Mouse (Mus musculus): ENCODE results near the gene Hsf2bp.

- TF ChIP-seq MYB (IDR thresholded peaks at IDR 0.05; ENCODE audit: low read depth, low read length) (no peak), TAL1 (IDR thresholded peaks at IDR 0.05; ENCODE audit: low read length) (no peak), CTCF (IDR thresholded peaks at IDR 0.05 in 2 of 3, conservative IDR thresholded peaks at IDR 0.05 in 1 of 3; ENCODE audit: control insufficient read depth in 1 of 3, insufficient read depth in 1 of 3, low read depth in 2 of 3, low read length in 3 of 3, poor library complexity in 1 of 3, severe bottlenecking in 1 of 3) (no peak), RAD21 (IDR thresholded peaks at IDR 0.05; ENCODE audit: low read depth, low read length) (no peak), CHD2 (IDR thresholded peaks at IDR 0.05; ENCODE audit: low read length) (no peak), BHLHE40 (IDR thresholded peaks at IDR 0.05; ENCODE audit: borderline replicate concordance, low read depth, low read length) (no peak), TCF12 (IDR thresholded peaks at IDR 0.05; ENCODE audit: low read depth, low read length) (no peak), CHD1 (IDR thresholded peaks at IDR 0.05; ENCODE audit: low read depth, low read length) (no peak), HCFC1 (IDR thresholded peaks at IDR 0.05; ENCODE audit: low read depth, low read length) (no peak), POLR2AphosphoS5 (IDR thresholded peaks at IDR 0.05; ENCODE audit: borderline replicate concordance, low read depth, low read length) (no peak)
Observed at GRCm38 (mm10) chr17:32048351-32048750, 12.2 kb upstream of the Hsf2bp start.

Measured in MEL (cell line).